Mouse (Mus musculus) left cerebral cortex, adult 11 months (tissue): ENCODE measurements around the gene Clec4d.
"Not testable (repeated sequence)": the region's sequence is repeated elsewhere in the genome, so short reads cannot be mapped to it uniquely, and the experiment has no call there.

Source experiments
- DNase-seq: peaks from one replicate; pipeline ENCODE4 v3.0.0; 2022; ENCODE audit warnings: low spot score

Gene Clec4d

GRCm38 (mm10) chr6:123261555-123262161 lies at the start of gene Clec4d:
Gene Clec4d, plus strand, starts transcription at chr6:123262111.
- DNase-seq, result no peak

GRCm38 (mm10) chr6:123227519-123228166 lies 34.3 kb upstream of the Clec4d start:
- DNase-seq, result no peak

GRCm38 (mm10) chr6:123229644-123230043 lies 32.3 kb upstream of the Clec4d start, which contains the start of gene Clec4n:
Gene Clec4n, plus strand, starts transcription at chr6:123229843.
- DNase-seq, result no peak

- no peak for DNase-seq
Observed at GRCm38 (mm10) chr6:123231149-123231548, 30.8 kb upstream of the Clec4d start.

GRCm38 (mm10) chr6:123237582-123237981 lies 24.3 kb upstream of the Clec4d start:
- no peak for DNase-seq

- DNase-seq, result no peak
Observed at GRCm38 (mm10) chr6:123244201-123244600, 17.7 kb upstream of the Clec4d start.

GRCm38 (mm10) chr6:123248862-123249261 lies 13.0 kb upstream of the Clec4d start:
- DNase-seq, result not testable (repeated sequence)

GRCm38 (mm10) chr6:123252735-123253134 lies 9.2 kb upstream of the Clec4d start:
- no peak for DNase-seq

GRCm38 (mm10) chr6:123258946-123259345 lies 3.0 kb upstream of the Clec4d start:
- DNase-seq, result no peak

- no peak for DNase-seq
Observed at GRCm38 (mm10) chr6:123259889-123260603, 1.9 kb upstream of the Clec4d start.

- DNase-seq, result no peak
Observed at GRCm38 (mm10) chr6:123260868-123261267, 1.0 kb upstream of the Clec4d start.

GRCm38 (mm10) chr6:123264194-123264593 lies 2.3 kb downstream of the Clec4d start:
- DNase-seq, result no peak

GRCm38 (mm10) chr6:123265809-123266208 lies 3.9 kb downstream of the Clec4d start:
- DNase-seq, result no peak

- DNase-seq, result no peak
Observed at GRCm38 (mm10) chr6:123266945-123267344, 5.0 kb downstream of the Clec4d start.

GRCm38 (mm10) chr6:123279443-123279842 lies 17.5 kb downstream of the Clec4d start:
- DNase-seq, result peak; percentile 7

- no peak for DNase-seq
Observed at GRCm38 (mm10) chr6:123286311-123286710, 24.4 kb downstream of the Clec4d start.

- no peak for DNase-seq
Observed at GRCm38 (mm10) chr6:123288931-123289330, 27.0 kb downstream of the Clec4d start.

GRCm38 (mm10) chr6:123289753-123290152 lies 27.8 kb downstream of the Clec4d start, which contains the start of gene Clec4e:
Gene Clec4e, minus strand, starts transcription at chr6:123289870.
- no peak for DNase-seq

- no peak for DNase-seq
Observed at GRCm38 (mm10) chr6:123292751-123293400, 31.0 kb downstream of the Clec4d start.

GRCm38 (mm10) chr6:123293509-123293908 lies 31.6 kb downstream of the Clec4d start:
- DNase-seq, result not testable (repeated sequence)

- no peak for DNase-seq
Observed at GRCm38 (mm10) chr6:123296687-123297086, 34.8 kb downstream of the Clec4d start.

- DNase-seq, result not testable (repeated sequence)
Observed at GRCm38 (mm10) chr6:123306315-123306714, 44.4 kb downstream of the Clec4d start.
